Mouse (Mus musculus): ENCODE measurements at regions not wholly inside any gene's neighbourhood (a gene's known extent, or its start where the extent isn't known, plus 50 kb on each side); places are given as distances from the start of the nearest gene placed in this dataset.
A peak's percentile ranks its signal among the peaks of the same experiment; 100 is the strongest.

DNA sequence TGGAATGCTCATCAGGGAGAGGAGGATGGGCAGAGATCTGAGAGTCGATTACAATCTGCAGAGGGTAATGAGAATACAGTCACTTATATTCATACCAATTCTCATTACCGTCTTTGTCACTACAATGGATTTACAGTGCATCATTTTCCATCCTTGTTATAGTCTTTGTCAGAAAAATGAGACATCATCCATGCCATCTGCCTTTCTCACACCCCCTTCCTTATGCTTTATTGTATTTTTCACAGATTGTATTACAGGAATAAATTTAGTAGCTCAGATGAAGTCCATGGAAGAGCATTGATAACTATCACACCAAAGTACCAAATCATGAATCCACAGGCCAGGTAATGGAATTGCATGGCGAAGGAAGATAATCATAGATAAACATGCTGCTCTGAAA lies 779.5 kb downstream of the Cenpc1 start:
- Histone ChIP-seq H3K4me1 (replicated peaks) (no peaks in the 10 kb centered on the region), H3K9me3 (no peaks in the 10 kb centered on the region), H3K4me3 (no peak overlapping the region), H3K4me2 (no peak overlapping the region), H3K36me3 (no peaks in the 10 kb centered on the region), H3K27ac (replicated peaks) (no peak overlapping the region), H3K27me3 (no peaks in the 10 kb centered on the region), H3K9ac (no peak overlapping the region)
- ATAC-seq (ENCODE audit: low read depth), result no peak
- WGBS, result 79% methylated on average over 3 of the region's 3 CpGs

DNA sequence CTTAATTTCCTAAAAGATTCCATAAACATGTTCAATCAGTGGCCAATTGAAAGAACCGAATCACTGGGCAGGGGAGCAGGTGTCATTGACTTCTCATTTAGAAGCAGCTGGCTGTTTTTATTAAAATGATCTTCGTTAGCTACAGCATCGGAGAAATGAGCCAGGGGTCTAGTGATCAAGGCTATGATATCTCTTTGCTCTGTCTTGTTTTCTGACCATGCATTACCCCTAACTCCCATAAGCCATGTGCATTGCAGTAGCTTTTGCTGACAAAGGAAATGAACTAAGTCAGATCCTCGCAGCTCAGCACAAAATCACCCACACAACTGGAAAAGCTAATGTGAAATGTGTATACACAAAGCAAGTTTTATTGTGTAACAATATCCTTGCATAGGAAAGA lies 816.9 kb downstream of the Cenpc1 start:
- Histone ChIP-seq H3K36me3 (no peaks in the 10 kb centered on the region), H3K4me3 (no peak overlapping the region), H3K9ac (no peak overlapping the region), H3K9me3 (no peaks in the 10 kb centered on the region), H3K27me3 (0 out of 2 replicates have a peak, but pooled peaks cover 2% of the 10 kb centered on the region), H3K4me1 (replicated peaks) (no peaks in the 10 kb centered on the region), H3K4me2 (no peak overlapping the region), H3K27ac (replicated peaks) (no peak overlapping the region)
- 52% methylated on average over 4 of the region's 4 CpGs for WGBS
- ATAC-seq (ENCODE audit: low read depth), result no peak

DNA sequence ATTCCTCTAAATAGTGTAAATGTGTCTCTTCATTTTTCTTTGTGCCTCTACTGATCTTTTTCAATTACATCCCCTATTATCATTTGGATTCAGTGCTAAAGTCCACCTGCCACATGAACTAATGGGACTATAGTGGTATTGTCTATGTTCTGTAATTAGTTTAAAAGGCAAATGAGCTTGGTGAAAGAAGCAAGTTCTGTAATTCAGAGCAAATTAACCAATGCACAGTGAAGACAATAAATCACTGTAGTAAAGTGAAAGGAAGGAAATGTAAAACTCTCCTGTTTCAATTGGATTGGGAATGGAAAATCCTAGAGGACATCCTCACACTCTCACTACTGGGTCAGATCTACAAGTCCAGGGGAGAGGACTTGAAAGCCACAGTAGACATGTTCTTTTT lies 823.2 kb upstream of the Epha5 start:
- peaks cover 3% of the 10 kb centered on the region; the same call in 1 of the 2 replicates for H3K4me1 ChIP-seq (replicated peaks)
- no peak overlapping the region for H3K4me2 ChIP-seq
- peak; percentile 76 for ATAC-seq (ENCODE audit: low read depth)
- peaks cover 7% of the 10 kb centered on the region; the same call in 1 of the 2 replicates for H3K27me3 ChIP-seq
- no peaks in the 10 kb centered on the region for H3K9me3 ChIP-seq
- no peak overlapping the region for H3K9ac ChIP-seq
- no peak overlapping the region for H3K27ac ChIP-seq (replicated peaks)
- no peaks in the 10 kb centered on the region for H3K36me3 ChIP-seq
- H3K4me3 ChIP-seq, result no peak overlapping the region

DNA sequence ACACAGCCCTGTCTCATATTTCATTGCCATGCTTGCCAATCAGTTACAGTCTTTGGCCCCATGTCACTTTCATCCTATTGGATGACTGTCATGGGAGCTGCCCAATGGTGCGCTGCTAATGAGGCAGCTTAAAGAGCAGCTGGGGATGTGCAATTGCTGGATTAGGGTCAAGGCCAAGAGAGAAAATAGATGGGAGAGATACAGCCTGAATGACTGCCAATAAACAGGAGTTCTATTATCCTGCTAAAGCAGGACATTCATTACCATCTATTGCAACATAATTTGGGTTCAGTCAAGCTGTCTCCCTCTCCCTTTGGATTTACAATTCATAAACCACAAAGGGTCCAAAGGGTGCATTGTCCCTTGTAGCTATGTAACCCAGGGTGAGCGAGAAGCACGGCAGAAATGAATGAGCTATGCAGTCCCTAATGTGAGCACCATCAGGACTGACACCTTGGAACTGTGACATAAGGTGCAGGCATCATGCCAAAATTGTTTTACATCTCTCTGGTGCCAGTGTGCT lies 822.4 kb upstream of the Epha5 start:
- Histone ChIP-seq H3K4me2 (no peak overlapping the region), H3K27ac (replicated peaks) (peak overlapping the region; percentile 20; the same call in 1 of the 2 replicates), H3K36me3 (no peaks in the 10 kb centered on the region), H3K27me3 (peaks cover 7% of the 10 kb centered on the region; the same call in 1 of the 2 replicates), H3K4me3 (no peak overlapping the region), H3K9ac (no peak overlapping the region), H3K9me3 (no peaks in the 10 kb centered on the region), H3K4me1 (replicated peaks) (peaks cover 3% of the 10 kb centered on the region; the same call in 1 of the 2 replicates)
- WGBS, result 12% methylated on average over 3 of the region's 3 CpGs
- peak; percentile 98 for ATAC-seq (ENCODE audit: low read depth)

Data from neural tube, embryonic 13.5 days (tissue).